Mouse (Mus musculus) gastrocnemius, postnatal 25 days (tissue): ENCODE measurements around the gene Glmp. TPM values are rescaled to one million over a fixed set of nuclear protein-coding genes. Genes with fewer than 3 reads are reported as not detected.
A peak's percentile ranks its signal among the peaks of the same experiment; 100 is the strongest.
"Not testable (repeated sequence)": the region's sequence is repeated elsewhere in the genome, so short reads cannot be mapped to it uniquely, and the experiment has no call there.

Experiments used
- DNase-seq: peaks from one replicate; pipeline ENCODE4 v3.0.0; 2022
- total RNA-seq, 2 experiments: library from RNA; stranded (reverse); gene quantifications; 1 replicate in 1 of 2; 2 replicates in 1 of 2; pipeline ENCODE4 v1.2.3; 2021

The Glmp gene
- total RNA-seq, 2 experiments from 2014 or later = 36.2 to 43.9 TPM

- DNase-seq = no peak
Observed at GRCm38 (mm10) chr3:88335436-88336053, 10.7 kb downstream of the Glmp start.

GRCm38 (mm10) chr3:88336058-88337013 lies 11.5 kb downstream of the Glmp start, which contains the start of the genes Tmem79 and Smg5:
Gene Tmem79 (minus strand): TSS chr3:88336148.
Gene Smg5 (plus strand): TSS chr3:88336260.
- peak; percentile 96 for DNase-seq

DNA sequence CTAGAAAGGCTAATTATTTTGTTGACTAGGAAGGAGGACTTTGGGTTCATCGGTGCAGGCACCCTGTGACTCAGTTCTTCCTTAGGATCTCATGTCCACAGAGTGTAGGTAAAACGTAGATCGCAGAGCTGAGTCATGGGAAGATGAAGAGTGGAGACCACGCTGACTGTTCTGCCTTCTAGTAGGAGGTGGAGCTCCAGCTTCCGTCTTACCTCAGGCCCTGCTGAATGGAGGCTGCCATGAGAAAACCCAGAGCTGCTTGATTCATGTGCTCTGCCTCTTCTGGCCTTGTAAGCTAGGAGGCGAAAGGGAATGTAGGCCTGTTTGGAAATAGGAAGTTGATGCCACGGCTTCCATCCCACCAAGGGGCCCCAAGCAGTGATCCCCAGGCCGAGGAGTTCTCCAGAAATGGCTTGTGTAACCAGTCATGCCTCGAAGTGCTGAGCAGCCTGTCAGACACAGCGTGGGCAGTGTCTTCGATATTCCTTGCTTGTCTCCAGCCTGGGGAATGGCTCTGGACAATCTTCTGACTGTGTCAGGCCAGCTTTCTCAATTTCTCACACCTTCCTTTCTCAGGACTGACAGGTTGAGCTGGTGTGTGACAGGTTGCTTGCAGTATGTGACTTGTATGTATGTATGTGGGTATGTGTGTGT lies 12.7 kb downstream of the Glmp start:
- DNase-seq = no peak

GRCm38 (mm10) chr3:88338316-88338715 lies 13.5 kb downstream of the Glmp start:
- no peak for DNase-seq

- no peak for DNase-seq
Observed at GRCm38 (mm10) chr3:88339006-88339405, 14.2 kb downstream of the Glmp start.

- no peak for DNase-seq
Observed at GRCm38 (mm10) chr3:88350732-88351131, 25.9 kb downstream of the Glmp start.

GRCm38 (mm10) chr3:88352907-88353306 lies 28.1 kb downstream of the Glmp start:
- no peak for DNase-seq

DNA sequence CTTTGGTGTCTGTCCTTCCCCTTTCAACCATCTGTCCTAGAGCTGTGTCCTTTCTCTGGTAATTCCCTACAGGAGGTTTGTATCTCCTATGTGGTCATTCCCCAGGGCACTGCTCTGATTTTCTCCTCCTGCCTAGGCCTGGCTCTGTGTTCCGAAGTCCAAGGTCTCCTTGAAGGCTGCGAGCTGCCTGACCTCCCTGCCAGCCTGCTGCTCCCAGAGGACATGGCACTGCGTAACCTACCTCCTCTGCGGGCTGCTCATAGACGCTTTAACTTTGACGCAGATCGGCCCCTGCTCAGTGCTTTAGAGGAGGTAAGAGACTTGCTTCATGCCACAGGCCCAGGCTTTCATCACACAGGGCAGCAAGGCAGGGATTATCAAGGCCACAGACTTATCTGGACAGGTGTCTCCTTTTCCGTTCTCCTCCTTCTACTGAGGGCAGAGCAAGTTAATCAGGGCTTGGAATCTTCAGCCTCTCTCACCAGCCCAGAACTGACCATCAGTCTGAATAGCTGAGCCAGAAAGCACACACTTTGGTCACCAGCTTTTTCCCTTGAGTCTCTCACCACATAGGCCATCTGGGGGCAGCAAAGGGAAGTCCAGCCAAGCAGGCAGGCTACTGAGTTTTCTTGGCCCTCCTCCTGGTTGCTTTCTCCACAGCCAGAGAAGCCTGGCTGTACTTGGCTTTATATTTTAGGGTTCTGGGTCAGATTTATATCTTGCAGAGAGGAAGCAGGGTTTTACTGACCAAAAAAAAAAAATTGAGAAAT lies 29.8 kb downstream of the Glmp start:
- DNase-seq = peak; percentile 21

DNA sequence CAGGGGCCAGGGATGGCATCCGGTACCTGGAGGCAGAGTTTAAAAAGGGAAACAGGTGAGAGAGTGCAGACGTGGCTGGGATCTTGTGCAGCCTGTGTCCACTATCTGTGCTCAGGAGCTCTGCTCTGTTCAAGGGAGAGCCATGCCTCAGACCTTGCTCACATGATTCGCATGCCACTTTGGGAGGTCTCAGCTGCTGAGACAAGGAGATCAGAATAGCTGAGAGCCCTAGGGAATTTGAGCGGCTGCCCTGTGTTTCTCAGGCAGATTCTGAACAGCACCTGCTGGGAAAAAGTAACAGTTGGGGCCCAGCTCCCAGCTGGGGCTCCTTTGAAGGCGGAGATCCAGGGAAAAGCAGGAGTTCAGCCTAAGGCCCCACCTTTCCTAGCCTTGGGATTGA lies 34.8 kb downstream of the Glmp start:
- no peak for DNase-seq

DNA sequence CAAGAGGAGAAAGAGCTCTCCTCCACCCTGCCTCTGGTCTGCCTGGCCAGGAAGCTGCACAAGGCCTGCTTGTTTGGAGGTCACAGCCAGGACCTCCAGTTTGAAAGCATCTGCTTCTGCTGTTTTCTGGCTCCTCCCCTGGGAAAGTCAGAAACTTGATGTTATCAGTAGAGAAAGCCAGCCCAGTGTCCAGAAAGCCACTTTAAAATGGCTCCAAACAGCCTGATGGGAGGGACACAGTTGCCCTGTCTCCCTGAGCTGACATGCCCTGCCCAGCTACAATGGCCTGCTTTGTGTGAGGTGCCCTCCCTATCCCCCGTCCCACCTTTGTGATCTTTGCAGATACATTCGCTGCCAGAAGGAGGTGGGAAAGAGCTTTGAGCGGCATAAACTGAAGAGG lies 35.2 kb downstream of the Glmp start:
- no peak for DNase-seq

DNA sequence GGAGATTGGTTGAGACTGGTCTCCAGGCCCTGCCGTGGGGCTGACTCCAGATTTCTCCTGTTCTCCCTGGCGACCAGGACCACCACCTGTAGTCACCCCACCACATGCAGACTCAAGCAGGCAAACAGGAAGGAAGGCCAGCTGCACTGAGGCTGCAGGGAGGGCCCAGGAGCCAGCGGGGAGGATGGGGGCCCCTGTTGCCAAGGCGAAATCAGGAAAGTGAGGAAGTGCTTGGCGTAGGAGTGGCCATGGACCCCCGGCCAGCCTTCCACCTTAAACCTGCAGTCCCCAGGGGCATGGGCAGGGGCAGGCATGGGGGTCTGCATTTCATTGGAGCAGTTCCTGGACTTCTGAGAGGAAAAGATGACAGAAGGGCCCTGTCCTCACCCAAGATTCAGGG lies 36.3 kb downstream of the Glmp start:
- no peak for DNase-seq

- no peak for DNase-seq
Observed at GRCm38 (mm10) chr3:88361612-88362313, 36.9 kb downstream of the Glmp start.

- no peak for DNase-seq
Observed at GRCm38 (mm10) chr3:88363700-88364099, 38.9 kb downstream of the Glmp start.

GRCm38 (mm10) chr3:88364337-88364736 lies 39.5 kb downstream of the Glmp start, which contains the start of gene Paqr6:
Gene Paqr6 (plus strand): TSS chr3:88364584.
- peak; percentile 61 for DNase-seq

DNA sequence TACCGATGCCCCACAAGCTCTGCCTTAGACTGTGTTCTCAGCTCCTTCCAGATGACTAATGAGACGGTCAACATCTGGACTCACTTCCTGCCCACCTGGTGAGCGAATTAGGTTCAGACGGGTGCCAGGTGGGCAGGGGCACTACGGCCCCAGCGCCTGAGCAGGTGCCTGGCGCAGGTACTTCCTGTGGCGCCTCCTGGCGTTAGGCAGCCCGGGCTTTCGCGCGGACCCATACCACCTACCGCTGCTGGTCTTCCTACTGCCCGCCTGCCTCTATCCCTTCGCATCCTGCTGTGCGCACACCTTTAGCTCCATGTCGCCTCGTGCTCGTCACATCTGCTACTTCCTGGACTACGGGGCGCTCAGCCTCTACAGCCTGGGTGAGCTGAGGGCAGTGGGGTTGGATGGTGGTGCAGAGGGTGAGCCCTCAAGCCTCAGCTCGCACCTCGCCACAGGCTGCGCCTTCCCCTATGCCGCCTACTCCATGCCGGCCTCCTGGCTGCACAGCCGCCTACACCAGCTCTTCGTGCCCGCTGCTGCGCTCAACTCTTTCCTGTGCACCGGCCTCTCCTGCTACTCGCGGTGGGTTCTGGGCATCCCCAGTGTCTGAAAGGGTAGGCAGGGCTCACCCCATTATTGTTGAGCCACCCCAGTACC lies 41.0 kb downstream of the Glmp start:
- no peak for DNase-seq

- peak; percentile 42 for DNase-seq
Observed at GRCm38 (mm10) chr3:88366830-88367428, 42.1 kb downstream of the Glmp start.

DNA sequence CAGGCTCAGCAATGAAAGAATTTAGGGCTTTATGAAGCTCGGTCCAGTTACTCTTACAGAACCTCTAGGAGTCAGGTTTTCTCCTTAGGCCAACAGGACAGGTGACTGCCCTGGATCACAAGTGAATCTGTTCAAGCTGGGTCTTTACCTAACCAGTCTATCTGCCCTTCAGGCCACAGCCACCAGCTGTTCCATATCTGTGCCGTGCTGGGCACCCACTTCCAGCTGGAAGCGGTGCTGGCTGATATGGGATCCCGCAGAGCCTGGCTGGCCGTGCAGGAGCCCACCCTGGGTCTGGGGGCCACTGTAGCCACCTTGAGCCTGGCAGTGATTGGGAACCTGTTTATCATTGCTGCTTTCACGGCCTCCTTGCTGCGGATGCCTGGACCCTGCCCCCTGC lies 42.7 kb downstream of the Glmp start:
- DNase-seq = not testable (repeated sequence)

DNA sequence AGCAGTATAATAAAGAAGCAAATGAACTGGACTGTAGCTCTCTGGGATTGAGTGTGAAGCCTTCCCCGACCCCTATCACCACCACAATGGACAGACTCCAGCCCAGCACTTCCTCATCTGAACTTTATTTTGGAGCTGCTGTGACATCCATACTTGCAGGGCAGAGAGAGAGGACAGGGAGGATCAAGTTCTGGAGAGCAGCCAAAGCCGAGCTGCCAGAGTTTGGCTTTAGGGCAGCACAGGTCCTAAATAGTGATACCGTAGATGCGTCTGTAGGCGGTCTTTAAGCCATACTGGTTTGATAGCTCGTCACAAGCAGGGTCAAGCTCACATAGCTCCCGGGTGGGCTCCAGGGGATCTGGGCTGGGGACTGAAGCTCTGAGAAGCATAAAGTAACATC lies 43.7 kb downstream of the Glmp start:
- peak; percentile 43 for DNase-seq

DNA sequence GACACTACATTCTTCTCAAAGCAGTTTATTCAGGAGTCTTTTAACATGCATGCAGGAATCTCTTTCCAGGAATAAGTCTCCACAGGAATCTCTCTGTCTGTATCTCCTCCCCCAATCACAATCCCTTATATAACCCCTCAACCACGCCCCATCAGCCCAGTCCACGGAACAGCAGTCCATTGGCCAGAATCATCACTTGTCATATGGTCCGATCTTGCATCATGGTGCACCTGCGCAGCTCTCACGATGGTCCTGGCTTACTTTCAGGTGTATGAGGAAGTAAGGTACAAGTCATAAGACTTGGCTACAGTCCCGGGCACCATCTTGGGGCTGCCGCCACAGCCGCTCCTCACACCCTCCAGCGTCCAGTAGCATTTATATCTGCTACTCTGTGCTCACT lies 47.8 kb downstream of the Glmp start, which contains the start of gene Bglap3:
TSS of gene Bglap3 (minus strand) at position 101 of the 400 bp plus-strand sequence.
- not testable (repeated sequence) for DNase-seq
